Mouse (Mus musculus) spleen, postnatal 4 days (tissue): ENCODE data around the gene Esyt1.
"Not testable (repeated sequence)": the region's sequence is repeated elsewhere in the genome, so short reads cannot be mapped to it uniquely, and the experiment has no call there.

Source experiments
- DNase-seq, 2 experiments: peaks; one replicate each; pipeline ENCODE4 v3.0.0; 2022; ENCODE audit warnings: low spot score in 2 of 2

Esyt1 gene

DNA sequence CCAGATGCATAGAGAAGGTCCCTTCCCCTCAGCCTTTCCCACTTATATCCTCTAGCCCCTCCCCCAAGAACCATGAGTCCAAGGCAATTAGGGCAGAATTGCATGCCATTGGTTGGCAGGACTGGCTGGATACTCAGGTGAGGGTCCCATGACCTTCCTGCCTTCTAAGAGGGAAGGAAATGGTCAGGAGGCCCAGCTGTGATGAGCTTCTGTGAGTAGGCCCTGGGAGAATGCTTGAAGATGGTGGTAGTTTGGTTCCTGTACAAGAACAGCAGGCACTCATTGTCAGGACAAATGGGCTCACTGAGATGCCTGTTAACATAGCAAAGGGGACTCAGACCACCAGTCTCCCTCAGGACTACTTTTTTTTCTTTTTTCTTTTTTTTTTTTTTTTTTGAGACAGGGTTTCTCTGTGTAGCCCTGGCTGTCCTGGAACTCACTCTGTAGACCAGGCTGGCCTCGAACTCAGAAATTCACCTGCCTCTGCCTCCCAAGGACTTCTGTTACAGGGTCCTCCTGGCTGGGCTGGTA is 12.7 kb upstream of the Esyt1 start:
- DNase-seq: no peak

GRCm38 (mm10) chr10:128536266-128536940 is 10.7 kb upstream of the Esyt1 start:
- DNase-seq: peak; percentile 92 to 94

GRCm38 (mm10) chr10:128535624-128536265 is 10.1 kb upstream of the Esyt1 start:
- no peak for DNase-seq

DNA sequence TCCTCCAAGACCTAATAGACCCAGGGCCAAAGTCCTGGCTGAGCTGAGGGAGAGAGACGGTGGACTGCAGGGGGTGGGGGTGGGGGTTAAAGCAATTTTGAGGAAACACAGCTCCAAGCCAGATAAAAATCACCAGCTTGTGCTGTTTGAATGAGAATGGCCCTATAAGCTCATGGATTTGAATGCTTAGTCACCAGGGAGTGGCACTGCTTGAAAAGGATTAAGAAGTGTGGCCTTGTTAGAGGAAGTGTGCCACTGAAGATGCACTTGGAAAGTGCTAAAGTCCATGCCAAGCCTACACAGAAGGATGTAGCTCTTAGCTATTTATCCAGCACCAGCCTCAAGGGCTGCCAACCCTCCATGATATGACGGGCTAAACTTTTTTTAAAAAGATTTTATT is 9.5 kb upstream of the Esyt1 start:
- DNase-seq: no peak

DNA sequence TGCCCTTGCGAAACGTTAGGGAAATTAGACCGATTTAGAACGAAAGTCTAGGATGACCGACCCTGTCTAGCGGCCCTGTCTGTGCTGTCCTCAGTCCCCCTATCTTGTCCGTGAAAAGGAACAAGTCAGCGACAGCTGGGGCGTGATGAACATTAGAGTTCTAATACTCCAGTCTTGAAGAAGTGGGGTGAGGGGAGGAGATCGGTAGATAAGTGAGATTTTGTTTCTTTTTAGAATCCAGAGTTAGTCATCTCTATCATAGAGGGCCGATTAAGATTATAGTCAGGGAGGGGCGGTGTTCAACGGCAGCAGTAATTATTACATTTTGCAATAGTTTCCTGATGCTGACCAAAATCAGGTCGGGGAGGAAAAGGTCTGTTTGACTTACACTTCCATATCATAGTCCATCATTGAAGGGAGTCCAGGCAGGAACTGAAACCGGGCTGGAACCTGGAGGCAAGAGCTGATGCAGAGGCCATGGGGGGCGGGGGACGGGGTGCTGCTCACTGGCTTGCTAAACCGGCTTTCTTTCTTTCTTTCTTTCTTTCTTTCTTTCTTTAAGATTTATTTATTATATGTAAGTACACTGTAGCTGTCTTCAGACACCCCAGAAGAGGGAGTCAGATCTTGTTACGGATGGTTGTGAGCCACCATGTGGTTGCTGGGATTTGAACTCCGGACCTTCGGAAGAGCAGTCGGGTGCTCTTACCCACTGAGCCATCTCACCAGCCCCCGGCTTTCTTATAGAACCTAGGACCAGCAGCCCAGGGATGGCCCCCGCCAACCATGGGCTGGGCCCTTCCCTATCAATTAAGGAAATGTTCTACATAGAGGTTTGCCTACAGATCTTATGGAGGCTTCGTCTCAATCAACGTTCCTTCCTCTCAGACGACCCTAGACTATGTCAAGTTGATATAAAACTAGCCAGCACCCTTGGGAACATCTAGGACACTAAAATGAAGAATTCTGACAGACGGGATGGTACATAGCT is 990 bp upstream of the Esyt1 start:
- no peak for DNase-seq

DNA sequence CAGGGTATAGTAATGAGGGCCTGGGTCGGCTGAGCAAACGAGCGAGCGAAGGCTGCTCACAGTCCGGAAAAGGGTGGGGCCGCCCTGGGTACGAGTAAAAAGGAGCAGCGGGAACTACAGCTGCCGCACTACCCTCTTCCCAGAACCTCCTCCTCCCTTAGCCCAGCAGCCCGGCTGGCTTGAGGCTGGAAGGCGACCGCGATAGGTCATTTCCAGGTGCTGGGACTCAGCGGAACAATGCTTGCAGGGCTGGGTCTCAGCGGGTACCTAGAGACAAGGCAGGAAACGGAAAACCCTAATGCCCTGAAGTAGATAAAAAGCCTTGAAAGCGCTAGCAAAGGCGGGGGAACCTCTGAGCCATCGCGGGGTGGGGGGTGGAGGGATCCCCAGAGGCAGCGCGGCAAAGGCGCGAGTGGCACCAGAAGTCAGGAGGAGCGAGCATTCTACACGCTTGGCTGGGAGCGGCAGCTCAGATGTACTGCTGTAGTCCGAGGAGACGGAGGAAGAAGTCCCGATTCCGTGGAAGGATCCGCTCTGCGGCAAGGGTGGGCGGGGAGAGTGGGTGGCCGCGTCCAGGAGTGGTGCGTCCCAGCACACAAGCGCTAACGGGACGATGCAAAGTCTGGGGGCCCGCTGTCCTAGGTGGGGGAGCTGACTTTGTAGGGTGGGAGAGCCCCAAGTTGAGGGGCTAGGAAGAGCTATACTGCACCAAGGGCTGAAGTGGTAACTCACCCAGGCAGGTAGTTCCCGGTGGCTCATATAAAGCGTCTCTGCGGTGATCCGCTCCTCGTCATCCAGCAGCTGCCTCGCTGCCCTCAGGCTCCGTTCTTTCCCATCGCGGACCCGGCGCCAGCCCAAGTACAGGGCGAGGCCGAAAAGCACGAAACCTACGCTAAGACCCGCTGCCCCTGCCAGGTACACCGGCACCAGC is 674 bp downstream of the Esyt1 start:
- DNase-seq: peak; percentile 63 to 86

DNA sequence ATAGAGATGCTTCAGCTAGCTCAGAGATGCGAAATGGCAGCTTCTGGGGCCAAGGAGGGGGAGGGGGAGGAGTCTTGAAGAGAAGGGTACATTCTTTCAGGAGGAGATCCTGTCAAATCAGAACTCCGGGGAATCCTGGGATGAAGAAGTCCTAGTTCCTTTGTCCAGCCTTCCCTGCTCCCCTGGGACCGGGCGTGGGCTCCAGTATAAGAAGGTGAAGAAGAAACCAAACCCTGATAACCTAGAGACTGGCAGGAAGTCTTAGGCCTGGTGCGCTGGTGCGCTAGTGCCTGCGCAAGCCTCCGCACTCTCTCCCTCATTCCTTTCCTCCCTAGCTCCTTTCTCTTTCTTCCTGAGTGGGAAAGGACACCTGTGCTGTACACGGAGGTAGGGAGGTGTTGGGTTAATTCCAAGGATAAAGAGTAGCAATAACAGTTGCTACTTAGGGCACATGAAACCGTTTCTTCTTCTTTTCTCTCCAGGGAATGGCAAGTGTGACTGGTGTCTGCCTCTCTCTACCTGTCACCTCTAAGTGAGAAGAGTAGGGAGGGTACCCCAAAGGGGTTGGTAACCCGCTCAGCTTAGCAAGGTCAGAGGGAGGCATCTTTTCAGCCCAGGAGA is 1.4 kb downstream of the Esyt1 start:
- no peak for DNase-seq

DNA sequence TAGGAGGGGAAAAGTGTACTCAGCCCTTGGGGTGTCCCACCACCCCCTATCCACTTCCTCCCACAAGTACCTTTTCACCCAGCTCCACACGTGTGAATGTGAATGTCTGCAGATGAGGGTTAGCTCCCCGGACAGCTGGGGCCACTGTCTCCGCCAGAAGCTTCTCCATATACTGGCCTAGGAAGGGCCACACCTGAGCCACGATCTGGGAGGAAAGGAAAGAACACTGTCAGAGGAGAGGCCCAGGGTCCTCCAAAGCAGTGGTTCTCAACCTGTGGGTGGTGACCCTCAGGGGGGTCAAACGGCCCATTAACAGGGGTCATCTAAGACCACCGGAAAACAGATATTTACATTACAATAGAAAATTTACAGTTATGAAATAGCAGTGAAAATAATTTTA is 3.3 kb downstream of the Esyt1 start:
- no peak for DNase-seq

GRCm38 (mm10) chr10:128520591-128520990 is 5.1 kb downstream of the Esyt1 start:
- DNase-seq: no peak

GRCm38 (mm10) chr10:128518833-128519232 is 6.8 kb downstream of the Esyt1 start:
- DNase-seq: no peak

DNA sequence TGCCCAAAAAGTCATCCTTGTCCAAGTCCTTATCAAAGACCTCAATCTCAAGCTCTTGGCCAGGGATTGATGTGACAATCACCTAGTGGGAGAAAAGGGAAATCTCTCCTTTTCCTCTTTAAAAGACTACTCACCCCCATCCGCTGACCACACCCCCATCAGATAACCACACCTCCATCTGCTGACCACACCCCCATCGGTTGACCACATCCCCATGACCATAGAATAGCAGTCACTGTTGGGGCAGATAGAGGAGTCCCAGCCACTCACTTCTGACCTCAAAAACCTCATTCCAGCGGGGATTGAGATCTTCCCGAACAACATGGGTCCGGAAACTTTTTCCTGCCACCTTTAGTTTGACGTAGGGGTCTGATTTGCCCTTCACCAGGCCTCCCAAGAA is 9.0 kb downstream of the Esyt1 start:
- no peak for DNase-seq

DNA sequence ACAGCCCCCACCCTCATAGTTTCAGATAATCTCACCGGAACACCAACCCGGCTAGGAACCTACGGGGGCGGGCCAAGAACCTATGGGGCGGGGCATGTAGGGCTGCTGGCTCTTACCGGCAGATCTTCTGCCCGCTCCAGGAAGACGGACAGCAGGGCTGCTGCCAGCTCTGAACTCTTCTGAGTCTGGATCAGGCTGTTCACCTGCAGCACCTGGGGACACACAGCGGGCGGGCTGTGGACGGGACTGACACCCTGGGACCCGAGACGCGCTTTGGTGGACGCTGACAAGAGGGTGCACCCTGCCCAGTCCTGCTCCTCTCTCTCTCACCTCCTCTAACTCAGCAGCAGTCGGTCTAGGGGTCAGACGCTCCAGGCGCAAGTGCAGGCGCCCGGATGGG is 9.6 kb downstream of the Esyt1 start:
- no peak for DNase-seq

DNA sequence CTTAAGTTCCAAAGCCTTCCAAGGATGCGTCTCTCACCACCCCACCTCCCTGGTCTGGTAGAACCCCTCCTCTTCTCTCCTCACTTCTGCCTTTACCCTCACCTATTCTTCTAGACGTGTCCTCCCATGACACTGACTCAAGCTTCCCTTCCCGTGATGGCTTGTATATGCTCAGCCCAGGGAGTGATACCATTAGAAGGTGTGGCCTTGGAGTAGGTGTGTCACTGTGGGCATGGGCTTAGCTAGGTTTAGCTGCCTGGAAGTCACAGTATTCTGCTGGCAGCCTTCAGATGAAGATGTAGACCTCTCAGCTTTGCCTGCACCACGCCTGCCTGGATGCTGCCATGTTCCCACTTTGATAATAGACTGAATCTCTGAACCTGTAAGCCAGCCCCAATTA is 10.6 kb downstream of the Esyt1 start:
- DNase-seq: no peak

DNA sequence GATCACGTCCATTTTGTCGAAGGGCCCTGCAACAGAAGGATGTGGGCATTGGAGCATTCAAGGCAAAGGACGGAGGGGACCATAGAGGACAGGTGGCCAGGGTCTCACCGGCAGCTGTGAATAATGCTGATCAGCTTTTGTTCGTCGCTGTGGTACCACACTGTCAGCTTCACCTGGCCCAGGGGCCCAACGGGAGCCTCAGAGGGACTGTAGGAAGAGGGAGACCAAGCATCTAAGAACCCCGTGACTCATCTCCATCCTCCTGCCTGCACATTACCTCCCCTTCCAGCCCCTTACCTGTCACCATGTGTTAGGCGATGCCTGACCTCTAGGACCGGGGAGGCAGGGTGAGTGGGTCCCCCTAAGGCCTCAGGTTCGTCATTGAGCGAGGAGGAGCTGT is 13.9 kb downstream of the Esyt1 start:
- no peak for DNase-seq

- DNase-seq: no peak
Observed at GRCm38 (mm10) chr10:128511189-128511588, 14.5 kb downstream of the Esyt1 start.

DNA sequence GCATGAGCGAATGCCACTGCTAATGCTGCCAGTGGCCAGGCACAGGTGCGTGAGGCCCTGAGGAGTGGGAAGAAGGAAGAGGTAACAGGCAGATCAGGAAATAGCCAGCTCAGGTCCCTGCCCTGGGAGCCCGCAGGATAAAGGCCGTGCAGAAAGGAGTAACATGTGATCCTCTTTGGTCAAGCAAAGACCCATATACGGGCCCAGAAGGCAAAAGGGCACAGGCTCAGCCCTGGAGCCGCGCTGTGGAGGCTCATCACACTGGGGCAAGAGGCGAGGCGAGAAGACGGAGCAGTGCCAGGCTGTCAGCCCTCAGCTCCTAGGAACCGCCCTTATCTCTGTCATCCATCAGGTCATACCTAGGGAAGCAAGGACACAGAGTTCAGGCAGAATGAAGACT is 15.4 kb downstream of the Esyt1 start:
- no peak for DNase-seq

DNA sequence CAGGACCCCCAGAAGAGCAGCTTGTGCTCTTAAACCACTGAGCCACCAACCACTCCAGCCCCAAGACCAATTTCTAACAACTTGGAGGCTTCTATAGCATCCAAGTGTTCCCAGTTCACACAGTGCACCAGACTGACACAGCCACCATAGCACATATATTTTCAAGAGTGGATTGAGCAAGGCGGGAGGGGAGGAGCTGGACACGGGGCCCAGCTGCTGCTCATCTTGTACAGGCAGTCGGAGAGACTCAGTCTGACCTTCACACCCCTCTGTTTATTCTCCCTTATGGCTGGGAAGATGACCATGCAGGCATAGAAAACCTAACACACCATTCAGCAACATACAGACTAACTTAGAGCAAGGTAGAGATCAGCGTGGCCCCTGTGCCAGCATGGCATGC is 15.8 kb downstream of the Esyt1 start:
- DNase-seq: no peak

GRCm38 (mm10) chr10:128509203-128509602 is 16.5 kb downstream of the Esyt1 start:
- DNase-seq: no peak

DNA sequence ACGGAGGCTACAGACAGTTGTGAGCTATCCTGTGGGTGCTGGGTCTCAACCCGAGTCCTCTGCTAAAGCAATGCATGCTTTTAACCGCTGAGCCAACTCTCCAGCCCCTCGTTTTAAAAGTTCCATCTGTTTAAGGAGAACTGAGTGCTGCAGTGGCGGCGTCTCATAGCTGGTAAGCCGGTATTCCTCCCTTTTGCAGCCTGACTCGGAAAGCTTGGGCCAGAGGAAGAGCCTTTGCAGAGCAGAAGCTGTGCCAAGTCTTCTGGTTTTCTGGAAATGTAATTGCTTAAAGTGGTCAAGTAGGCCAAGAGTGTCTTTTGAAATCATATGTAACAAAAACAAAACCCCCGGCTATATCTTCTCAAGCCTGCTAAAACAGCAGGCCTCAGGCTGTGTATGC is 17.4 kb downstream of the Esyt1 start:
- no peak for DNase-seq

GRCm38 (mm10) chr10:128505974-128506373 is 19.7 kb downstream of the Esyt1 start:
- DNase-seq: no peak

GRCm38 (mm10) chr10:128505371-128505667 is 20.4 kb downstream of the Esyt1 start:
- not testable (repeated sequence) for DNase-seq
